Mouse (Mus musculus) E14TG2a.4 (cell line): ENCODE measurements around the gene Kansl3.

Experiments used
- CTCF ChIP-seq: conservative IDR thresholded peaks from 2 replicates; pipeline ENCODE4 v1.5.1; 2014; ENCODE audit warnings: low read length
- NANOG ChIP-seq: IDR thresholded peaks from 2 replicates; pipeline ENCODE4 v1.6.1; 2014; ENCODE audit warnings: borderline replicate concordance, low read length, mixed read lengths

GRCm38 (mm10) chr1:36300486-36300885 is 68.5 kb downstream of the Kansl3 start:
- TF ChIP-seq CTCF: no peak
- no peak for TF ChIP-seq NANOG
